Mouse (Mus musculus): Measurements from ENCODE around the gene Uba6. TPM values are rescaled to one million over a fixed set of nuclear protein-coding genes. Genes with fewer than 3 reads are reported as not detected.

Uba6 gene
- total RNA-seq (2014; rRNA removed) (5.0 and 5.5 TPM in 2 replicates), polyA plus RNA-seq (2012; rRNA removed) (0.63 and 0.69 TPM in 2 replicates)

- H3K4me3 ChIP-seq (ENCODE audit: insufficient read depth, low read depth, low read length) = peak within 1 kb of the TSS; percentile 77
- peaks cover 2% of the 10 kb centered on the region; the same call in 1 of the 2 replicates for H3K4me1 ChIP-seq (ENCODE audit: control insufficient read depth, insufficient read depth, low read length)
- H3K36me3 ChIP-seq (ENCODE audit: control insufficient read depth, insufficient read depth, low read length) = no peaks in the 10 kb centered on the region
- TF ChIP-seq CTCF (IDR thresholded peaks at IDR 0.05; ENCODE audit: low read depth, low read length) (no peak), POLR2A (IDR thresholded peaks at IDR 0.05; ENCODE audit: extremely low read depth, insufficient read depth, low read length) (peak; percentile 65; the same call in 1 of the 2 replicates)
- H3K9ac ChIP-seq (ENCODE audit: low read depth, low read length) = peak within 1 kb of the TSS; percentile 69
- peak; percentile 92 for DNase-seq (ENCODE audit: extremely low read depth, low read depth, low spot score)
- H3K27ac ChIP-seq (replicated peaks; ENCODE audit: insufficient read depth, low read depth, low read length) = peak within 1 kb of the TSS; percentile 32; the same call in 1 of the 2 replicates
- H3K27me3 ChIP-seq (ENCODE audit: control insufficient read depth, insufficient read depth, low read length) = no peaks in the 10 kb centered on the region
- WGBS = under 1% methylated on average over 67 of the region's 67 CpGs
- no peaks in the 10 kb centered on the region for H3K79me2 ChIP-seq (ENCODE audit: control insufficient read depth, insufficient read depth, low read length)
Measured at GRCm38 (mm10) chr5:86172449-86173161, at the start of gene Uba6. Gene Uba6, minus strand, starts transcription at chr5:86172803.

DNA sequence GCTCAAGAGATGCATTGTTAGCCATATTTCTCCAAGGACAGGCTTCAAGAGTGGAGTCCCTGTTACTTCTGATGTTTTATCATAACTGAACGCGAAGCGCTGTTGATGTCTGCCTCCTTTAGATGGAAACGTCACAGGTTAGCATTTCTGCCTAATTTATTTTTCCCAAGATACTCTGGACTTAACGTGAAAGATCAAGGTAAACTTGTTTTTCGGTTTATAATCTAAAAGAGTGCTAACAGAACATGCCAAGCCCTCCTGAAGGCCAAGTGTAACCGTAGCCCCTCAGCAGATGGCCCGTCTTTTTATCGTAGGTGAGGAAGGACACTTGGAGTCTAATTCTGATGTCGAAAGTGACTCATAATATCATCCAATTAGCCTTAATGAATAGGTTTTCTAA lies 25.2 kb upstream of the Uba6 start, which contains the start of gene Gnrhr:
Gnrhr (minus strand) TSS at position 101 of the 400 bp plus-strand sequence.
- no peak within 1 kb of the TSS for H3K4me3 ChIP-seq (ENCODE audit: insufficient read depth, low read depth, low read length)
- H3K4me1 ChIP-seq (ENCODE audit: control insufficient read depth, insufficient read depth, low read length) = no peaks in the 10 kb centered on the region
- no peak within 1 kb of the TSS for H3K27ac ChIP-seq (replicated peaks; ENCODE audit: insufficient read depth, low read depth, low read length)
- no peaks in the 10 kb centered on the region; the same call in 1 of the 2 replicates for H3K27me3 ChIP-seq (ENCODE audit: control insufficient read depth, insufficient read depth, low read length)
- TF ChIP-seq POLR2A (IDR thresholded peaks at IDR 0.05; ENCODE audit: extremely low read depth, insufficient read depth, low read length) = no peak
- no peak for TF ChIP-seq CTCF (IDR thresholded peaks at IDR 0.05; ENCODE audit: low read depth, low read length)
- H3K36me3 ChIP-seq (ENCODE audit: control insufficient read depth, insufficient read depth, low read length) = no peaks in the 10 kb centered on the region
- WGBS = 86% methylated on average over 10 of the region's 10 CpGs
- no peaks in the 10 kb centered on the region for H3K79me2 ChIP-seq (ENCODE audit: control insufficient read depth, insufficient read depth, low read length)
- no peak within 1 kb of the TSS for H3K9ac ChIP-seq (ENCODE audit: low read depth, low read length)
- DNase-seq (ENCODE audit: extremely low read depth, low read depth, low spot score) = no peak

- Histone ChIP-seq H3K27me3 (ENCODE audit: control insufficient read depth, insufficient read depth, low read length) (no peaks in the 10 kb centered on the region), H3K79me2 (ENCODE audit: control insufficient read depth, insufficient read depth, low read length) (no peaks in the 10 kb centered on the region), H3K36me3 (ENCODE audit: control insufficient read depth, insufficient read depth, low read length) (no peaks in the 10 kb centered on the region), H3K4me3 (ENCODE audit: insufficient read depth, low read depth, low read length) (no peak overlapping the region), H3K27ac (replicated peaks; ENCODE audit: insufficient read depth, low read depth, low read length) (no peak overlapping the region), H3K4me1 (ENCODE audit: control insufficient read depth, insufficient read depth, low read length) (no peaks in the 10 kb centered on the region), H3K9ac (ENCODE audit: low read depth, low read length) (no peak overlapping the region)
- no peak for TF ChIP-seq POLR2A (IDR thresholded peaks at IDR 0.05; ENCODE audit: extremely low read depth, insufficient read depth, low read length)
- TF ChIP-seq CTCF (IDR thresholded peaks at IDR 0.05; ENCODE audit: low read depth, low read length) = peak; percentile 27; the same call in 1 of the 2 replicates
- 9% methylated on average over 4 of the region's 4 CpGs for WGBS
- peak; percentile 54 for DNase-seq (ENCODE audit: extremely low read depth, low read depth, low spot score)
Measured at GRCm38 (mm10) chr5:86191356-86191755, 18.8 kb upstream of the Uba6 start.

GRCm38 (mm10) chr5:86190770-86191169 lies 18.2 kb upstream of the Uba6 start:
- DNase-seq (ENCODE audit: extremely low read depth, low read depth, low spot score) = peak; percentile 61
- WGBS = 19% methylated on average over 5 of the region's 5 CpGs
- peak; percentile 62; the same call in 1 of the 2 replicates for TF ChIP-seq CTCF (IDR thresholded peaks at IDR 0.05; ENCODE audit: low read depth, low read length)
- TF ChIP-seq POLR2A (IDR thresholded peaks at IDR 0.05; ENCODE audit: extremely low read depth, insufficient read depth, low read length) = no peak

DNA sequence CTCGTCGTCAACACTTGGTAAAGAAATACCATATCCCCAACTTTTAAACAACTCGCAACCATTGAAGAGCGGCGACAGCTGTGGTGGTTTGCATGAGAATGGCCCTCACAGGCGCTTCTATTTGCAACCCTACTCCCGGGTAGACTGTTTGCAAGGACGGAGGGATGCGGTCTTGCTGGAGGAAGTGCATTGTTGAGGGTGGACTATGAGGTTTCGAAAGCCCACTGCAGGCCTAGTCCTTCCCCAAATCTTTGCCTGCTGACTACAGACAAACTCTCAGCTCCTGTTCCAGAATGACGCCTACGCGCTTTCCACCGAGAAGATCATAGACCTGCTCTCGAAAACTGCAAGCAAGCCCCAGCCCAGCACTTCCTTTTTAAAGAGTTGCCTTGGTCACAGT lies 17.7 kb upstream of the Uba6 start:
- no peak overlapping the region for H3K27ac ChIP-seq (replicated peaks; ENCODE audit: insufficient read depth, low read depth, low read length)
- no peaks in the 10 kb centered on the region for H3K79me2 ChIP-seq (ENCODE audit: control insufficient read depth, insufficient read depth, low read length)
- DNase-seq (ENCODE audit: extremely low read depth, low read depth, low spot score) = peak; percentile 17
- TF ChIP-seq CTCF (IDR thresholded peaks at IDR 0.05; ENCODE audit: low read depth, low read length) = no peak
- TF ChIP-seq POLR2A (IDR thresholded peaks at IDR 0.05; ENCODE audit: extremely low read depth, insufficient read depth, low read length) = no peak
- no peak overlapping the region for H3K4me3 ChIP-seq (ENCODE audit: insufficient read depth, low read depth, low read length)
- no peak overlapping the region for H3K9ac ChIP-seq (ENCODE audit: low read depth, low read length)
- H3K36me3 ChIP-seq (ENCODE audit: control insufficient read depth, insufficient read depth, low read length) = no peaks in the 10 kb centered on the region
- no peaks in the 10 kb centered on the region for H3K27me3 ChIP-seq (ENCODE audit: control insufficient read depth, insufficient read depth, low read length)
- H3K4me1 ChIP-seq (ENCODE audit: control insufficient read depth, insufficient read depth, low read length) = no peaks in the 10 kb centered on the region
- 56% methylated on average over 15 of the region's 15 CpGs for WGBS

More at GRCm38 (mm10) chr5:86190770-86191169, 18.2 kb upstream of the Uba6 start:
- H3K4me1 ChIP-seq (ENCODE audit: control insufficient read depth, insufficient read depth, low read length) = no peaks in the 10 kb centered on the region
- H3K27me3 ChIP-seq (ENCODE audit: control insufficient read depth, insufficient read depth, low read length) = no peaks in the 10 kb centered on the region
- H3K27ac ChIP-seq (replicated peaks; ENCODE audit: insufficient read depth, low read depth, low read length) = no peak overlapping the region
- no peaks in the 10 kb centered on the region for H3K79me2 ChIP-seq (ENCODE audit: control insufficient read depth, insufficient read depth, low read length)
- no peaks in the 10 kb centered on the region for H3K36me3 ChIP-seq (ENCODE audit: control insufficient read depth, insufficient read depth, low read length)
- H3K9ac ChIP-seq (ENCODE audit: low read depth, low read length) = no peak overlapping the region
- no peak overlapping the region for H3K4me3 ChIP-seq (ENCODE audit: insufficient read depth, low read depth, low read length)

- WGBS = 53% methylated on average over 6 of the region's 6 CpGs
- no peaks in the 10 kb centered on the region for H3K36me3 ChIP-seq (ENCODE audit: control insufficient read depth, insufficient read depth, low read length)
- no peak overlapping the region for H3K9ac ChIP-seq (ENCODE audit: low read depth, low read length)
- H3K27me3 ChIP-seq (ENCODE audit: control insufficient read depth, insufficient read depth, low read length) = no peaks in the 10 kb centered on the region
- no peak for DNase-seq (ENCODE audit: extremely low read depth, low read depth, low spot score)
- no peaks in the 10 kb centered on the region for H3K79me2 ChIP-seq (ENCODE audit: control insufficient read depth, insufficient read depth, low read length)
- TF ChIP-seq POLR2A (IDR thresholded peaks at IDR 0.05; ENCODE audit: extremely low read depth, insufficient read depth, low read length) (no peak), CTCF (IDR thresholded peaks at IDR 0.05; ENCODE audit: low read depth, low read length) (no peak)
- no peak overlapping the region for H3K4me3 ChIP-seq (ENCODE audit: insufficient read depth, low read depth, low read length)
- no peak overlapping the region for H3K27ac ChIP-seq (replicated peaks; ENCODE audit: insufficient read depth, low read depth, low read length)
- no peaks in the 10 kb centered on the region for H3K4me1 ChIP-seq (ENCODE audit: control insufficient read depth, insufficient read depth, low read length)
Measured at GRCm38 (mm10) chr5:86187441-86187840, 14.8 kb upstream of the Uba6 start.

All from liver, adult 2 months (tissue).